Mouse (Mus musculus): ENCODE data around the gene Nbea.
A peak's percentile ranks its signal among the peaks of the same experiment; 100 is the strongest.

DNA sequence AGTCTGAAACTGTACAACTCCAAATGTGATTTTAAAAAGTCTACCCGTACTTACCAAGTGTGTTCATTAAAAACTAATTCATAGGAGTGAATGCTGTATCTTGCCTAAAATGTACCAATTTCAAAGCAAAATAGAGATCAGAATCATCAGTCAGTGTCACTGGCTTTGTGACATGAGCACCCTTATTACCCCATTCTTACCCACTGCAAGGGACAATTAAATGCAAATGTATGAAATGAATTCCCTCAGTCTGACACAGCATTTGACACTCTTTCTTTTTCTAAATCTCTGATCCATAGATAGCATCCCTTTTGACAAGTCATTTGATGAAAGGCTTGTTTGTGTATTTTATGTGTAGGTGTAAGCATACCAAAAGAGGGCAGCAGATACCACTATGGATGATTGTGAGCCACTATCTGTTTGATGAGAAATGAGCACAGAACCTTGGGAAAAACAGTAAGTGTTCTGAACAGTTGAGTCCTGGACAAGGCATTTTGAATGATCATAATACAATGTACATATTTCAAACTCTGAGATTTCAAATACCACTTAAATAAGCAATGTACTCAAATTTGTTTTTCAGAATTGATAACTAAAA lies 104.4 kb downstream of the Nbea start:
- TF ChIP-seq CTCF (IDR thresholded peaks at IDR 0.05; ENCODE audit: low read depth) (peak; percentile 19; the same call in 1 of the 2 replicates), EP300 (IDR thresholded peaks at IDR 0.05; ENCODE audit: low read depth) (no peak)

Data from liver, embryonic 14.5 days (tissue).